Mouse (Mus musculus) embryonic fibroblast, embryonic 13.5 days (primary cell): ENCODE measurements around the gene Pip4k2a.

Experiments used
- CTCF ChIP-seq: IDR thresholded peaks from 2 replicates; pipeline ENCODE4 v1.5.1; 2011; ENCODE audit warnings: mild to moderate bottlenecking, control low read depth, low read length, moderate library complexity, borderline replicate concordance; ENCODE audit not compliant: insufficient read depth
- POLR2A ChIP-seq: IDR thresholded peaks from 2 replicates; pipeline ENCODE4 v1.6.1; 2011; ENCODE audit warnings: low read depth, mild to moderate bottlenecking, control low read depth, low read length, moderate library complexity

DNA sequence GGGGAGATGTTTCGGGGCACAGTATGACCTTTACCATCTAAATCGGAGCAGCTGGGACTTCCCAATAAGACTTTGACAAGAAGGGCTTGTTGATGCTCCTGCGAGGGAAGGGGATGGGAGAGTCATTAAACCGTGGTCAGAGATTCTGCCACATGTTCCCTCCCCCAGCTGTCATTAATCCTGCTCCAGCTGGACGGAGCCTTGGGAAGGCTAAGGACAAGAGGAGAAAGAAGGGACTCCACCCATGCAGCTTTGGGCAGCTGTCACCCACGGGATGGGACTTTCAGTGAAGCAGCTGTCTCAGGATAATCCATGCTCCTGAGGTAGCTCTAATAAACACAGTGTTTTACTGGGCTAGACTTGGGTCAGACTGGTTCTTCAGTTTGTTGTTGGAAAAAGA is 101.9 kb downstream of the Pip4k2a start:
- no peak for TF ChIP-seq POLR2A
- TF ChIP-seq CTCF: no peak
